Mouse (Mus musculus) C2C12 (cell line): ENCODE data around the gene Tollip. TPM values are rescaled to one million over a fixed set of nuclear protein-coding genes. Genes with fewer than 3 reads are reported as not detected.
A peak's percentile ranks its signal among the peaks of the same experiment; 100 is the strongest.
"Not testable (repeated sequence)": the region's sequence is repeated elsewhere in the genome, so short reads cannot be mapped to it uniquely, and the experiment has no call there.

ENCODE experiments used
- H3K27me3 ChIP-seq: one replicate; pipeline ENCODE4 v1.6.1; 2011; ENCODE audit not compliant: control insufficient read depth, insufficient read depth, insufficient read length
- H3K36me3 ChIP-seq: one replicate; pipeline ENCODE4 v1.6.1; 2011; ENCODE audit not compliant: control insufficient read depth, insufficient read depth
- H3K4me3 ChIP-seq: one replicate; pipeline ENCODE4 v1.5.1; 2011; ENCODE audit warnings: mild to moderate bottlenecking, control low read depth; ENCODE audit not compliant: poor library complexity, insufficient read depth, severe bottlenecking
- H3K79me2 ChIP-seq: one replicate; pipeline ENCODE4 v1.6.1; 2011; ENCODE audit not compliant: control insufficient read depth, insufficient read depth
- H3K79me3 ChIP-seq: one replicate; pipeline ENCODE4 v1.6.1; 2011; ENCODE audit warnings: low read depth, control low read depth
- H3ac ChIP-seq: one replicate; pipeline ENCODE3; 2011; ENCODE audit warnings: low read depth; ENCODE audit not compliant: control insufficient read depth, insufficient read length
- CEBPB ChIP-seq: IDR thresholded peaks from one replicate; pipeline ENCODE4 v1.6.1; 2011; ENCODE audit warnings: low read depth, mild to moderate bottlenecking, control low read depth, moderate library complexity
- CTCF ChIP-seq: IDR thresholded peaks from one replicate; pipeline ENCODE4 v1.5.1; 2011; ENCODE audit not compliant: control insufficient read depth, insufficient read depth, insufficient read length
- FOSL1 ChIP-seq: IDR thresholded peaks from one replicate; pipeline ENCODE4 v1.8.0; 2011; ENCODE audit warnings: mild to moderate bottlenecking, low read length; ENCODE audit not compliant: poor library complexity, insufficient read depth, severe bottlenecking
- MAX ChIP-seq: IDR thresholded peaks from one replicate; pipeline ENCODE4 v1.6.1; 2011; ENCODE audit warnings: mild to moderate bottlenecking, control low read depth
- MYOD1 ChIP-seq: IDR thresholded peaks from one replicate; pipeline ENCODE4 v1.6.1; 2011; ENCODE audit warnings: low read depth; ENCODE audit not compliant: control insufficient read depth, insufficient read length
- MYOG ChIP-seq: IDR thresholded peaks from one replicate; pipeline ENCODE4 v1.6.1; 2011; ENCODE audit not compliant: control insufficient read depth, insufficient read length; ENCODE audit errors: extremely low read depth
- USF1 ChIP-seq: IDR thresholded peaks from one replicate; pipeline ENCODE4 v1.6.1; 2011; ENCODE audit warnings: low read depth, mild to moderate bottlenecking, control low read depth, moderate library complexity
- polyA plus RNA-seq: library from polyadenylated mRNA; unstranded; fragments of >200 nt; fragmentation: generic; extraction: Trizol; gene quantifications from one replicate; pipeline ENCODE4 v1.2.1, GENCODE M21; 2012; ENCODE audit warnings: missing spikeins

Gene Tollip
- polyA plus RNA-seq, 1 experiment: 29.5 TPM

GRCm38 (mm10) chr7:141947512-141947911, 29.2 kb upstream of the Tollip start:
- no peak for TF ChIP-seq MYOG
- no peak for TF ChIP-seq USF1
- no peak for TF ChIP-seq CEBPB
- TF ChIP-seq MYOD1: no peak
- no peak for TF ChIP-seq FOSL1
- no peak for TF ChIP-seq CTCF
- TF ChIP-seq MAX: no peak
- Histone ChIP-seq H3K36me3 (no peaks in the 10 kb centered on the region), H3K79me2 (no peaks in the 10 kb centered on the region), H3K27me3 (peaks cover 69% of the 10 kb centered on the region), H3K79me3 (no peaks in the 10 kb centered on the region), H3K4me3 (no peak overlapping the region), H3ac (no peak overlapping the region)

GRCm38 (mm10) chr7:141945927-141946326, 27.6 kb upstream of the Tollip start:
- no peak overlapping the region for H3ac ChIP-seq
- H3K4me3 ChIP-seq: no peak overlapping the region
- no peaks in the 10 kb centered on the region for H3K36me3 ChIP-seq
- H3K27me3 ChIP-seq: peaks cover 64% of the 10 kb centered on the region
- H3K79me2 ChIP-seq: no peaks in the 10 kb centered on the region
- H3K79me3 ChIP-seq: no peaks in the 10 kb centered on the region
- TF ChIP-seq MYOG (no peak), CEBPB (no peak), CTCF (no peak), MAX (no peak), MYOD1 (no peak), FOSL1 (no peak), USF1 (no peak)

- H3K36me3 ChIP-seq: no peaks in the 10 kb centered on the region
- H3K4me3 ChIP-seq: no peak overlapping the region
- TF ChIP-seq CTCF: no peak
- H3K79me2 ChIP-seq: no peaks in the 10 kb centered on the region
- H3K79me3 ChIP-seq: no peaks in the 10 kb centered on the region
- no peak overlapping the region for H3ac ChIP-seq
- H3K27me3 ChIP-seq: peaks cover 39% of the 10 kb centered on the region
These were observed 25.1 kb upstream of the Tollip start for GRCm38 (mm10) chr7:141943444-141943843.

GRCm38 (mm10) chr7:141934951-141935350, 16.6 kb upstream of the Tollip start:
- TF ChIP-seq CTCF (no peak), CEBPB (no peak), MYOD1 (no peak), FOSL1 (no peak), MYOG (no peak), MAX (no peak), USF1 (no peak)
- no peak overlapping the region for H3K4me3 ChIP-seq
- no peaks in the 10 kb centered on the region for H3K79me3 ChIP-seq
- H3K27me3 ChIP-seq: peaks cover 58% of the 10 kb centered on the region
- no peaks in the 10 kb centered on the region for H3K79me2 ChIP-seq
- no peaks in the 10 kb centered on the region for H3K36me3 ChIP-seq
- no peak overlapping the region for H3ac ChIP-seq

GRCm38 (mm10) chr7:141934128-141934898, 16.0 kb upstream of the Tollip start:
- Histone ChIP-seq H3K79me3 (no peaks in the 10 kb centered on the region), H3K79me2 (no peaks in the 10 kb centered on the region), H3K4me3 (no peak overlapping the region), H3ac (no peak overlapping the region), H3K27me3 (peaks cover 61% of the 10 kb centered on the region), H3K36me3 (no peaks in the 10 kb centered on the region)
- TF ChIP-seq MAX (no peak), MYOD1 (no peak), MYOG (no peak), CTCF (no peak), USF1 (no peak), CEBPB (no peak), FOSL1 (no peak)

GRCm38 (mm10) chr7:141928642-141929041, 10.3 kb upstream of the Tollip start:
- H3K4me3 ChIP-seq: no peak overlapping the region
- TF ChIP-seq MYOD1: no peak
- TF ChIP-seq CTCF: no peak
- TF ChIP-seq USF1: no peak
- no peak for TF ChIP-seq FOSL1
- TF ChIP-seq MAX: no peak
- no peak for TF ChIP-seq CEBPB
- TF ChIP-seq MYOG: no peak

GRCm38 (mm10) chr7:141924917-141925316, 6.6 kb upstream of the Tollip start:
- TF ChIP-seq MAX (no peak), FOSL1 (no peak), CTCF (peak; percentile 67), USF1 (no peak), MYOG (no peak)
- Histone ChIP-seq H3K27me3 (peaks cover 20% of the 10 kb centered on the region), H3K36me3 (no peaks in the 10 kb centered on the region), H3K79me2 (no peaks in the 10 kb centered on the region), H3ac (no peak overlapping the region), H3K79me3 (no peaks in the 10 kb centered on the region), H3K4me3 (no peak overlapping the region)

More at GRCm38 (mm10) chr7:141928642-141929041, 10.3 kb upstream of the Tollip start:
- no peak overlapping the region for H3ac ChIP-seq
- H3K79me3 ChIP-seq: no peaks in the 10 kb centered on the region
- no peaks in the 10 kb centered on the region for H3K36me3 ChIP-seq
- H3K27me3 ChIP-seq: peaks cover 51% of the 10 kb centered on the region
- no peaks in the 10 kb centered on the region for H3K79me2 ChIP-seq

GRCm38 (mm10) chr7:141924121-141924520, 5.8 kb upstream of the Tollip start:
- H3K4me3 ChIP-seq, H3K79me2 ChIP-seq, H3K79me3 ChIP-seq, H3ac ChIP-seq, H3K36me3 ChIP-seq: not testable (repeated sequence)
- H3K27me3 ChIP-seq: peaks cover 15% of the 10 kb centered on the region
